Mouse (Mus musculus): Measurements from ENCODE around the gene Kndc1.

Gene Kndc1

DNA sequence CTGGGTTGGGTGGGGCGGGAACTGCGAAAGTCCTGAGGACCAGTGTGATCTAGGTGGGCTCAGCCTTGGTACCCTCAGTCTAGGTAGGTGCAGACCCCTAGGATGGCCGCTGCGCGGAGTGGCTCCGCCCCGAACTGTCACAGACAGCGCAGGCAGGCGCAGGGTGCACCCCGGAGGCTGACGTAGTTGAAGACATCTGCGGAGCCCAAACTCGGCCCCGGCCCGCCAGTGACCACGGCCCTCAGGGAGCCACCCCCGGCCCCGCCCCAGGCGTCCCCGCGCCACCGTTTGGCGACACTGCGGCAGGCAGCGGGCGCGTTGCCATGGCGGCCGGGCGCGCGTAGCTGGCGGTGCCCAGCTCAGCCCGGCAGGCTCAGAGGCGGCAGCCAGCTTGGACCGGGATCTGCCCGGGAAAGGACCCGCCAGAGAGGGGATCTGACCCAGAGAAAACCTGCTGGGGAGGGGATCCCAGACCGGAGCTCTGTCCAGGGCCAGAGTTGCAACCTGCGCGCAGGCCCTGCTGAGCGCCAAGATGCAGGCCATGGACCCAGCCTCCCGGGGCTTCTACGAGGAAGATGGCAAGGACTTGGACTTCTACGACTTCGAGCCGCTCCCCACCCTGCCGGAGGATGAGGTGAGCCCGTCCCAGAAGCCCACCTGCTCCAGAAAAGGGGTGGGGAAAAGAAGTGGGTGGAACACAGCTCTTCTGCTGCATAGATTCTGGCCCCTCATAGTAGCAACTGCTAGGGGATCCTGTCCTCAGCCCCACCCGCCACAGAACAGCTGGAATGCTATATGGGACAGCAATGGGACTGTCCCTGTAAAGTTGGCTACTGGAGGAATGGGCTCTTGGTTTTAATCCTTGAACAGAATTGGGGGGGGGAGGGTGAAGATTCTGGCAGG, at the start of gene Kndc1:
Gene Kndc1 (plus strand): TSS at position 42 of the 903 bp plus-strand sequence.
- peak; percentile 55 to 65 for DNase-seq (ENCODE audit: low spot score in 2 of 2)

DNA sequence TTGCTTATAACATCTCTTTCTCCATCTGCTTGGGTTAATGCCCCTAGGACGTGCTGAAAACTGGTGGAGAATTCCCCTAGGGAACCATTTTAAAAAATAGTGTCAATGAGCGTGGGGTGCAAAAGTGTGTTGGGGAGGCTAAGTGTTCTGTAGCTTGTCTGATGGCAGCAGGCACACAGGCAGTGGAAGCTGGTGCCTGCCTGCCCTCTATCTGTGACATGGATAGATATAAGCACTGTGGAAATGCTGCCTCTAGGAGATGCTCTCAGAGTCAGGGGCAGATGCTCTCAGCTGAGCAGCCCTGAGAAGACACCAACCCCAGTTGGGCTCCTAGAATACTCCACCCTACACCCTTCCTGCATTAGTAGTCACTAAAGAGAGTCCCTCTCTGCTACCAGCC, 49.4 kb upstream of the Kndc1 start:
- no peak for DNase-seq (ENCODE audit: low spot score in 2 of 2)

DNA sequence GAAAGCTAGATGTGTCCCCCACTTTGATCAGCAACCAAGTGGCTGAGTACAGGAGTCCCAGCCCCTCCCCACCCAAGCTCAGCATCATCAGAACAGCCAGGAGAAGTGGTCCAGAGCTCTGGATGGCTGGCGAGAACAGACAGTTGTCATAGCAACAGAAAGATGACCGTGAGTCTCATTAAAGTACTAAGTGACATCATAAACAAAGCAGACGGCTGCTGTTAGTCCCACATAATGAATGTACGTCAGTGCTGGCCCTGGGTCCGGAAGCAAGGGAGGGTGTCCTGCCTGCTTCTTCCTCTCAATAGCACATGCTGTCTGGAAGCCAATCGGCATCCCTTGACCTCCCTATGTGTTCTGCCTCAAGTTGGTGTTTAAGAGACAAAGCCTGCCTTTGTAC, 44.3 kb upstream of the Kndc1 start:
- no peak for DNase-seq (ENCODE audit: low spot score in 2 of 2)

DNA sequence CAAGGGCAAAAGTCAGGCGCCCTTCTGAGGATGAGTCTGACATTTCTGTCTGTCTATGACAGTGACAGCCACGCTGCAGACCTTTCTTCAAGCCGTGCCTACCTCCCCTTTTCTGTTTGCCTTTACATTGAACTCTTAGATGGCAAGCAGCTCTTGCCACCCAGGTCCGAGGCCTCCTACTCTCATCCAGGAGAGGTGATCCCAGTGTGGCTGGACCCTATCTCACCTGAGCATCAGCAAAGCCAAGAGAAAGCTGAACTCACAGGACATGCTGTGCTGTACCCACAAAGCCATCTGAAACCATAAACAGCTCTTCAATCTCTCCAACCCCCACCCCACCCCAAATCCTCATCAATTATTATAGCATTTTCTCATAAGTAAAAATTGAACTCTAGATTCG, 43.8 kb upstream of the Kndc1 start:
- DNase-seq (ENCODE audit: low spot score in 2 of 2), result no peak

DNA sequence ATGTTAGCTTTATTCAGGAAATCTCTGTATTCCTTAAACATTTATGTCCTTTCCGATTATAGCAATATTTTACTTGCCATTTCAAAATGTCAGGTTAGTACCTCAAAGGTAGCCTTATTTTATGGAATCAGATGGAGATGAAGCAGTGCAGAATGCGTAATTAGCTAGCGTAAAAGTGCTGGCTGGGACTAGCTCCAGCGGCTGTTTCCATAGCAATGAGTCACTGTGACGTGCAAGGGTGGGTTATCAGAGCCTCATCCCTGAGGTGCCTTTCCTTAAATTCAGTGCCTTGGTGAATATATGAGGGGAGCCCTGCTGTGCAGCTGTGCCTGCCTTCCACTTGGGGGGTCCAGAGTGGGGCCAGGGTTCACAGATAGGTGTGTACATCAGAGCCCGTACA, 43.4 kb upstream of the Kndc1 start:
- DNase-seq (ENCODE audit: low spot score in 2 of 2), result peak in 1 of 2 experiments; percentile 61

DNA sequence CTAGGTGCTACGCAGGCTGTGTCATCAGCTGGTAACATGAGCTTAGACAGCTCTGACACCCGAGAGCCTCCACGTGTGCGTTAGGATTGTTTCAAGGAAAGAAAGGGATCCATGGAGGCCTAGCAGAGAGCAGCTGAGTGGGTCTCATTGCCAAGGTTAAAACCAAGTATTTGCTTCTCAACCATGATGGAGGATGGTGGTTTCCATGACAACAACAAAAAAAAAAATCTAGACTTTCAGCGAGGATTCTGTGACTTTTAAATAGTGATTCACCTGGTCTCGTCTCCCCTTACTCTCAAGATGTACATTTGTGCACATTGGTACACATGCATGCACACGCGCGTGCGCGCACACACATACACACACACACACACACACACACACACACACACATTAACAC, 39.2 kb upstream of the Kndc1 start:
- no peak for DNase-seq (ENCODE audit: low spot score in 2 of 2)

DNA sequence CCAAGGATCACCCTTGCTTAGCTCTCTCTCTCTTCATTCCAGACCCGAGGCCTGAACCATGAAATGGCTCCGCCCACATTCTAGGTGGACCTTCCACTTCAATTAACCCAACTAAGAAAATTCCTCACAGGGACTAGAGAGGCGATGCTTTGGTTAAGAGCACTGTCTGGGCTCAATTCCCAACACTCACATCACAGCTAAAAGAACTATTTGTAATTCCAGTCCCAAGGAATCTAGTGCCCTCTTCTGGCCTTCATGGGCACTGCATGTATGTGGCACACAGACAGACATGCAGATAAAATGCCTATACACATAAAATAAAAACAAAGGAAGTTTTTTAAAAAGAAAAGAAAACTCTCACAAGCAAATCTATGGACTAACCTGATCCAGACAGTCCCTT, 33.1 kb upstream of the Kndc1 start:
- DNase-seq (ENCODE audit: low spot score in 2 of 2), result peak in 1 of 2 experiments; percentile 60

DNA sequence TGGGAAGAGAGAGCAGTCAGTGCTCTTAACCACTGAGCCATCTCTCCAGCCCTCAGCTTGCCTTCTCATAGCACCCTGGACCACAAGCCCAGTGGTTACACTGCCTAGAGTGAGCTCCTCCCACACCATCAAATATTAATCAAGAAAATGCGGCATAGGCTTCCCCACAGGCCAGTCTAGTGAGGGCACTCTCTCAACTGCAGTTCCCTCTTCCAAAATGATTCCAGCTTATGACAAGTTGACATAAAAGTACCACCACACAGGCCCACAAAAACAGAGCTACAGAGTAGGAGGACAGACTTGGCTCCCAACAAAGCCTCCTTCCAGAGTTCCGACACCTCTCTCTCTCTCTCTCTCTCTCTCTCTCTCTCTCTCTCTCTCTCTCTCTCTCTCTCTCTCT, 31.4 kb upstream of the Kndc1 start:
- DNase-seq (ENCODE audit: low spot score in 2 of 2), result no peak

DNA sequence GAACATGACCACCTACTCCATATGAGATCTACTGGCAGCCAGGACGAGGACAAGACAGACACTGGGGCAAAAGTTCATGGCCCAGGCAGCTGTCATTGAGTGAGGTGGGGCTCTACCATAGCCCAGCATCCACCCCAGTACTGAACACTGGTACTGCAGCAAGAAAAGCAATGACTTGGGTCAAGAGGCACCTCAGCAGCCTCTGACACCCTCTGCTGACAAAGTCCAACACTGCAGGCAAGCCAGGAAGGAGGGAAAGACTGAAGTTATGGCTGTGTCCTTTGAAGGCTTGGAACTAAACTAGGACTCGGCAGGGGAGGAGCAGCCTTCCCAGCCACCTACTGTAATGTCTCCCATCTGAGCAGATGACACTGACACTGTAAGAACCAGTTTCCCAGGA, 30.2 kb upstream of the Kndc1 start:
- DNase-seq (ENCODE audit: low spot score in 2 of 2), result no peak

DNA sequence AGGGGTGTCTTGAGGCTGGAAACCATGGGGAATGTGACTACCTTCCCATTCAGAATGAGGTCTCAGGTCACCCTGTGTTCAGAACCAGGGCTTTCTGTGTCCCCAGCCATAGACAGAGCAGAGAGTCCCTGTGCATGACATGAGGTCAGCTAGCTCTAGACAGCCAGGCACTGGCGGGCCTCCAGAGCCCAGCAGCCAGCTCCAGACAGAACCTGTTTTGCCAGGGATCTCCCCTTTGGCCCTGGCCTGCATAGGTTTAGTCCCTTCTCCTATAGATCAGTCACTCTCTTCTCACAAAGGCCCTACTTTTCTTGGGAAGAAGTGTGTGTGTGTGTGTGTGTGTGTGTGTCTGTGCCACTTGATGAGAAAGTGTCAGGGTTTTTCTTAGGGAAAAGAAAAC, 29.6 kb upstream of the Kndc1 start:
- DNase-seq (ENCODE audit: low spot score in 2 of 2), result no peak

DNA sequence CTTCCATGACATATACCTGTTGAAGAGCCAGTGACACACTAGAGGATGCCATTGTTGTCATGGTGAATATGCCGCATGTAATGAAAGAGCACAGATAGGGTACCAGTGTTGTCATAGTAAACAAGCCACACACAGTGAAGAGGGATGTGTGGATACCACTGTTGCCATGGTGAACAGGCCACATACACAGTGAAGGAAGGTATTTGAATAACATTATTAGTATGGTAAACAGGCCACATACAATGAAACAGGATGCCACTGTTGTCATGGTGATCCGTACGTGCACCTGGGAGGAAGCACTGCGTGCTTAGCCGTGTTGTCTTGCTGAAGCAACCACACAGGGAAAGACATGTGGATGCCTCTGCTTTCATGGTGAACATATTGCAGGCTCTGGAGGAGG, 23.5 kb upstream of the Kndc1 start:
- no peak for DNase-seq (ENCODE audit: low spot score in 2 of 2)

DNA sequence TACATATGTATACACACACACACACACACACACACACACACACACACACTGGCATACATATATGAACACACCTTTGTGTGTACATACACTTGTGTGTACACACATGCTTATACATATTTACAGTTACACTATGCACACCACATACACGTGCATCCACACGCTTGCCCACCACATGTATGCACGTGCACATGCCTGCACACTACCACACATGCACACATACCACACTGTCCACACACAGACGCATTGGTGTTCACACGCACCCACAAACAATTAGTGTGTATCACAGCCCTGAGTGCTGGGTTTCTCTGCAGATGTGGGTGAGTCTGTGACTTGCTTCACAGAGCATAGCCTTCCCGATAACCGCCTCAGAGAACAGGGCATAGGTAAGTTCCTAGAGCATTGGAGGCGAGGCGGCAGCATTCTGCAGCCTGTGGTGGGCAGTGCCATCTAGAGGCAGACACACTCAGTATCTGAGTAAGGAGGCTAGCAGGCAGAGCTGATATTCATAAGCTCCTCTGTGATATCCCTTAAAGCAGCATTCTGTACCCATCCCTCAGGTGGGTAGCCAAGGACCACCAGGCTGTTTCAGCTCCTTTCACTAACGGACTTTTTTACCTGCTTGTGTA, 17.2 kb upstream of the Kndc1 start:
- peak in 1 of 2 experiments; percentile 60 for DNase-seq (ENCODE audit: low spot score in 2 of 2)

DNA sequence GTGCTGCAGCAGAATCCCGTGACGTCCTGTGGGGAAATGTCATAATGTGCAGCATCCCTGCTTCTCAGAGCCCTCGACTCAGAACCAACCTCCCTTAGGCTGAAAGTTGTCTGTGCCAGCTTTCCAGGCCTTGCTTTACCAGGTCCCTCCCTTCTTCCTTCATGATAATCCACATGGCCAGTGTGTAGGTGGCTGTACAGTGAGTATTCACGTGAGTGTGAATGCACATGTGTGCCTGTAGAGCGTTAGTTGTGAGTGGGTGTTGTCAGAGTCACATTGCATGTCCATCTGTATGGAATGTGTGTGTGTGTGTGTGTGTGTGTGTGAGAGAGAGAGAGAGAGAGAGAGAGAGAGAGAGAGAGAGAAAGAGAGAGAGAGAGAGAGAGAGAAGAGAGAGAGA, 16.4 kb upstream of the Kndc1 start:
- no peak for DNase-seq (ENCODE audit: low spot score in 2 of 2)

DNA sequence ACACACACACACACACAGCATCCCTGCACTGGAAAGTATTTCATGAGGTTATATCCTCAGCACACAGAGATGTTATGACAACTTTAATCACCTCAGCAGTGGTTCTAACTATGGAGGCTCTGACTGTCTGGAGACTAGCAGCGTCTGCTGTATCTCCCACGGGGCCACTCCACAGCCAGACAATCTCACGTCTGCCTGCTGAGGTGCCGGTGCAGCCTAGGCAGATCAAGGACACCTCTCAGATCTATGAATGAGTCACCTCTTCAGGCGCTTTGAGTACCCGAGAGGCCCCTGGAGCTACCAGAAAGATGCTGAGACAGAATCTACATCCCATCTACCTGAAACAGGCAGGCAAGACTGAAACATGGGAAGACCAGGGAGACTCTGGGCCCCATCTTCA, 15.9 kb upstream of the Kndc1 start:
- no peak for DNase-seq (ENCODE audit: low spot score in 2 of 2)

DNA sequence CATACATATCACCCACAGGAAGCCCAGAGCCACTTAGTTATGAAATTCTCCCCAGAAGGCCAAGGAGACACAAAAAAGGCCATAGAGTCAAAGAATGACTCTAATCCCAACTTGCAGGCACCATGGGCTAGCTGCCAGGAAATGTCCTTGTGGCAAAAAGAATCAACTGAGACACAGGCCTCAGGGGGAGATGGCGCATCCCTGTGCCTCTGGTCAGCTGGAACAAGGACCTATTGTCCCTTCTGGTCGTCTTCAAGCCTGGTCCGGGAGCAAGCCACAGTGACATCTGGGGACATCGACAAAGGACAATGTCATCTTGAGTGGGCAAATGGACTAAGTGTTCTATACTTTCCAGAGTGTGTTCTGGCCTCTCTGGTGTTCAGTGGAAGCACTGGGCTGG, 11.0 kb upstream of the Kndc1 start:
- DNase-seq (ENCODE audit: low spot score in 2 of 2), result no peak

DNA sequence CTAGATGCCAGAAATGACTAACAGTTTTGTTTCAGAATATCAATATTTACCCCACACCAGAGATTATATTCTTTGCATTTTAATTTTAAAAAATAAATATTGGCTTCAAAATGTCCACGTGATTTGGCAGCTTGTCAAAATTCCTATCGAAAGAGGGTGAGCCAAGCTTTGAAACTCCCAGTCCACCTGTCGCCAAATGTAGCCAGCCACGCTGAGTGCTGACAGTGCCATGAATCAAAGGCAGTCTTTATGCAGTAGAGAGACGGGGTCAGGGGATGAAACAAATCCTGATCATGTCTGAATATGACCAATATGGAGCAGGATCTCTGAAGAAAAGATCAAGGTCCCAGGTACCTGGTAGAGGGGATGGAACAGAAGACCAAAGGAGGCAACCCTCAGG, 2.7 kb upstream of the Kndc1 start:
- no peak for DNase-seq (ENCODE audit: low spot score in 2 of 2)

DNA sequence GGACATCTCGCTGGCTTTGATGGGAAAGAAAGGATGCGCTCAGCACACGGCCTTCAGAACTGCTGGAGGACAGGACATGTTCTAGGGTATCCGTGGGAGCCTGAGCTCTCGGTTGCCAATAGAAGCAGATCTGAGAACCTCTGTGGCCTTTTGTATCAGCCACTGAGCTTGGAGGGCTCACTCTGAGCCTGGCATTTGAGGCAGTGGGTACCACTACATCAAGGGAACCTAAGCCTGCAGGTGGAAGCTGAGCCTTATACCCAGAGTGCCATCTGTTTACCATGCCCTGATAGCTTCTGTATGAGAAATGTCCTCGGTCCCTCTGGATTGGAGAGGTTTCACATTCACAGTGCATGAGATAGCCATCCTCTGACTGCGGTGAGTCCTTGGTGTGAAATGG, 1.8 kb downstream of the Kndc1 start:
- DNase-seq (ENCODE audit: low spot score in 2 of 2), result no peak

DNA sequence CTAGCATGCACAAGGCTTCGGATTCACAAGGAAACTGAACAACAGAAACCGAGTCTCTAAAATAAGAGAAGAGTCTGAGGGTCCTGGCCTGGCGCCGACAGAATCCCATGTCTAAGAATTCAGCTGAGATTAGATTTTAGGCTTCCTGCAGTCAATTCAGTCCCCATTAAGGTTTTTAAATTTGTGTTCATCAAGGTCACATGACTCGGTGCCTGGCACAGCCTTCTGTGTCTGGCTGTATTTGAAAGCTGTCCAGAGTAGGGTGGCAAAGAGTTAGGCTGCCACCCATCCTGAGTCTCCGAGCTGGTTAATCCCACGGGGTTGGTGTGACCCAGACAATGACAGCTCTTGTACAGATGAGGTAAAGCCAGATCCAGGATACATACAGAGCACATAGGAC, 2.3 kb downstream of the Kndc1 start:
- no peak for DNase-seq (ENCODE audit: low spot score in 2 of 2)

DNA sequence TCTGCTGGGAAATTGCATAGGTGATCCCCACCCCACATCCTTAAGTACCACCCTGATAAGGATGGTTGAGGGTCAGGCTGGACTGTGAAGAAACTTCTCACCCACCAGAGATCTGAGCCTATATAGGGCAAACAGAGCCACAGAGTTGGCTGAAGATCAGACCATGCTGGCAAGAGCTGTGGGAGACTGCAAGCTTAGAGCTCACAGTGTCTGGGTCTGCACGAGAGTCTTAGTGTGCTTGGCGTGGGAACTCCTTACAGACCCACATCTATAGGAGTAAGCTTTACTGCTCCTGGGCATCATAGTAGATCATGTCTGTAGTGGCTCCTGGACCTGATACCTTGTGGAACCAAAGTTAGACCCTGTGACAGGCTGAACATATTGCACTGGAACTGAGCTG, 4.1 kb downstream of the Kndc1 start:
- DNase-seq (ENCODE audit: low spot score in 2 of 2), result no peak

DNA sequence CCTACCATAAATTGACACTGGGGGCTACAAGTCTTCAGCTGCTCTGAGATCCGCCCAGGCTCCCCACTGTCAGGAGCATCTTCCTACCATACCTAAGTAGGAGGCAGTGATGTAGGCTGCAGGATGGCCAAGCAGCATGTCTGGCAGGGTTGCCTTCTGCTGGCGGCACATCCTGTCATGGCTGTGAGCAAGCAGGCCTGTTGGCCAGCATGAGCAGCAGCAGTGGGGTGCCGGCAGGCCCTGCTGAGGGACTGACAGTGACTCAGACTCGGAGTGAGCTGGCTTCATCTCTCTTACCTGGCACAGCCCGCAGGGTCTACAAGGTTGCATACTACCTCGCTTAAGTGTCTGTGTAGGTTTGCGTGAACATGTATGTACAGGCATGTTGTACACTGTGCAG, 5.0 kb downstream of the Kndc1 start:
- DNase-seq (ENCODE audit: low spot score in 2 of 2), result no peak

DNA sequence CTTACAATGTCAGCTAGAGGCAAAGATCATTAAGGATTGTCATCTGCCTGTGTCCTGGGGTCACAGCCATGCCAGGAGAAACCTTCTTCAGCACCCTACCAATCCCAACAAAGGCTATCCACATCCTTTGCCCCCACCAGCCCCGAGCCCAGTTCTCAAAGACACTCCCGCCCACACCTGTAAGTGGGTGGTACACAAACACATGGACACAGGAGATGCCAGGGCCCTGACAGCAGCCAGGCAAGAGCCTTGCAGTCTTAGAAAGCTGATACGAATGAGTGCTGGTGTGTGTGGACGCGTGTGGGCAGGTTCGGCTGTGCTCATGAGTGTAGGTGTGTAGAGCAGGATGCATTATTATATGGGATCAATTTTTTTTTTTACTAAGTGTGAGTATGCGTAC, 6.0 kb downstream of the Kndc1 start:
- DNase-seq (ENCODE audit: low spot score in 2 of 2), result no peak

DNA sequence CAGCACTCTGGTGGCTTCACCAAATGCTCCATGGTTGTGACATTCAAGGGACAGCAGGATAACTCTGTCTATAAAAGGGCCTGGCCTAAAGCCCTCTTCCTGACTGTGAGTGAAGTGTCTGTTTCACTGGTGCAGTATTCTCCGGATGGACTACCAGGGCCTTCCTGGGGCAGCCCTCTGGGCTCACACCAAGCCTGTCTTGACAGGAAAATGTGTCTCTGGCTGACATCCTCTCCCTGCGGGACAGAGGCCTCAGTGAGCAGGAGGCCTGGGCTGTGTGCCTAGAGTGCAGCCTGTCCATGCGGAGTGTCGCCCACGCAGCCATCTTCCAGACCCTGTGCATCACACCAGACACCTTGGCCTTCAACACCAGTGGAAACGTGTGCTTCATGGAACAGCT, 6.4 kb downstream of the Kndc1 start:
- no peak for DNase-seq (ENCODE audit: low spot score in 2 of 2)

DNA sequence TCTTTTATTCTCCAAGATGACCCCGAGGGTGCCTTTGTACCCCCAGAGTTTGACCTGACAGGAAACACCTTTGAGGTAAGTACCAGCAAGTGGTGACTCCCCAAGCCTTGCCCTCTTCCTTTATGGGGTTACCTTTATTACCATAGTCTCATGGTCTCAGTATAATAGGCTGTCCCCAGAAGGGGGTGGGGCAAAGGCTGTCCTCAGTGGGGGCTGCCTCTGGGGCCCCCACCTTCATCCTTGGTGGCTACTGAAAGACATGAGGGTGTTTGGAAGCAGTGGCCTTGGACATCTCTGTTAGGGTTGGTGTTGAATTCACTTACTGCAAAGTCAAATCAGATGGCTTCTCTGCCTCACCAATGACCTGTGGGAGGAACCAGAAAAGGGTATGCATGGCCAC, 7.5 kb downstream of the Kndc1 start:
- no peak for DNase-seq (ENCODE audit: low spot score in 2 of 2)

DNA sequence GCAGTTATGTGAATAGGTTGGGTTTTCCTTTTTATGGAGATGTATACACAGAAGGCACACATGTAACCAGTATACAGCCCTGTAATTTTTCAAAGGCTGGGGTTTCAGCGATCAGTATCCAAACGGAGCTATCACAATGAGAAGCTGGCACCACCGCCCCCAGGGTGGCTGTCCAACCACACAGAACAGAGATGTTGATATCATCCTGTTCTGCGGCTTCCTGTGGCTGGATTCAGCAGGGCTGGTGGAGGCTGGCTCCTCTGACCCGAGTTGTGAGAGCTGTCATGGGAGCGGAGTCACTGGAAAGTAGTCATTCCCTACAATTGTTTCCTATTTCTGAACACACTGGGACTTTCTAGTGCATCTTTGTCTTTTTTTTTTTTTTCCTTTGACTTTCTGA, 10.8 kb downstream of the Kndc1 start:
- no peak for DNase-seq (ENCODE audit: low spot score in 2 of 2)

All from frontal cortex, postnatal 10 days (tissue).